Mouse (Mus musculus): Measurements from ENCODE around the gene Gm21818. TPM values are rescaled to one million over a fixed set of nuclear protein-coding genes. Genes with fewer than 3 reads are reported as not detected.
A peak's percentile ranks its signal among the peaks of the same experiment; 100 is the strongest.
"Not testable (repeated sequence)": the region's sequence is repeated elsewhere in the genome, so short reads cannot be mapped to it uniquely, and the experiment has no call there.

Gm21818 gene
- not detected in 2 replicates for total RNA-seq (2021)
- long read RNA-seq = 0 reads

DNA sequence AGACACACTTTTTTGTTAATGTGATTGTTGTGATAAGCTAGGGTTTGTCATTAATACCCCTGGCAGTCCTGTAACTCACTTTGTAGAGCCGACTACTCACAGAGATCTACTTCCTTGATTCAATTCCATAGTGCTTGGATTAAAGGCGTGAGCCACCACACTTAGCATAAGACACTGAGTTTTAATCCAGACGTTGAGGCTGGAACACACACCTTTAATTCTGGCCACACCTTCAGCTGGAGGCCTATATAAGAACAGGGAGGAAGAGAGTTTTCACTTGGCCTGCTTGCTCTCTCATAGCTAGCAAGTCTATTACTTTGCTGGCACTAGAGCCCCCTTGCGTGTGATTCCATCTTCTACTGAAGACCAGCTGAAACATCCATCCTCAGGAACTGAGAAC lies at the start of gene Gm21818:
Gene Gm21818, plus strand, starts transcription at position 301 of the 400 bp plus-strand sequence.
- not testable (repeated sequence) for DNase-seq

DNA sequence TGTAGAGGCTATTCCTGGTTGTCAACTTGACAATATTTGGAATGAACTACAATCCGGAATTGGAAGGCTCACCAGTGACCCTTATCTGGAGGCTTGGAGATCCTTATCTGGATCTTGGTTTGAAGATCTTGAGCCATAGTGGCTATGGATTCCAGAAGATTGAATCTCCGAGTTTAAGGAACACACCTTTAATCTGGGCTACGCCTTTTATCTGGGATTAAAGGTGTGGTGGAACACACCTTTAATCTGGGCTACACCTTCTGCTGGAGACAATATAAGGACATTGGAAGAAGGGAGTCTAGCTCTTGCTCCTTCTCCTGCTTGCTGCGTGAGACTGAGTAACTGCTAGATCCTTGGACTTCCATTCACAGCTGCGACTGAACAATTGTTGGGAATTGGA lies 32.3 kb upstream of the Gm21818 start, which contains the start of gene Gm20767:
Gene Gm20767, plus strand, starts transcription at position 301 of the 400 bp plus-strand sequence.
- not testable (repeated sequence) for DNase-seq

DNA sequence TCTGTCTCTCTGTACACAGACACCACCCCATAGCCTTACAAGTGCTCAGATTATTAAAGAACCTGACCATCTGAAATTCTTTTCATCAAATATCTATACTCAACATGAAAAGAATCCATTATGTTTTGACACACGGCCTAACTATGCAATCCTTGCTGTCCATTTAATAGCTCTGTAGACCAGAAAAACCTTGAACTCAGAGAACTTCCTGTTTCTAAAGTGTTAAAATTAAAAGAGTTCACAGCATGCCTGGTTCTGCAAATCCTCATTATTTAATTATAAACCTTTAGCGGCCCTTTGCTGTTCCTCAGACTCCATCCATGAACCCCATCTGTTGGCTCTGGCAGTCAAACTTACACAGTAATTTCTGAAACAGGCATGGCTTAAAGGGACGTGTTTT lies 29.9 kb upstream of the Gm21818 start:
- DNase-seq = not testable (repeated sequence)

DNA sequence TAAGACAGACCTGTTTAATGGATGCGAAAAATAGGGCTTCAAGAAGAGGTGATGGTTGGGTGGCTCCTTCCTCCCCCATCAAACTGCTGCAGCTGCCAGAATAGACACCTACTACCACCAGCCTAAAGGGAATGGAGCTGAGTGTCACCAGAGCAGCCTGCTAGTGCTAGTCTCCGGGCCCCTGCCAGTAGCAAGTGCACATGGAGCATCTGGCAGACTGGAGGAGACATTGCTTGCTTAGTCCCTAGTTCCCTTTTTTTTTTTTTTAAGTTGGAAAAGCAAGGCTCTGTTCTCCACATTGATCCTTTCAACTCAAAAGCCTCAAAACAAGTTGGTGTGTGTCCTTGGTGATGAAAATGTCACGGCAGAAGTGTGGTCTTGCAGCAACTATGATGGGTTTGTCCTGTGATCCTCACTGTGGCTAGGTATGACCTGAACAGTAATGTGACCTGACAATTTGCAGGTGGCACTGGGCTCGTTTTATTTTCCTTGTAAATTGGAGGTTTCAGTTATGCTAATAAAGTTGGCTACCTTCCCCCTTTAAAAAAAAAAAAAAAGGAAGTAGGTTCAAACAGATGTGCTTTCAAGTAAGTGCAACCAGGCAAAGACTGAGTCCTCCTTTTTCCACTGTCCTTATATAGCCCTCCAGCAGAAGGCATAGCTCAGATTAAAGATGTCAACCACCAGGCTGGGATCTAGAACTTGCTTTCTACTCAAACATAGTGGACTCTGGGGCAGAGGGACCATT lies 22.4 kb upstream of the Gm21818 start:
- DNase-seq = not testable (repeated sequence)

DNA sequence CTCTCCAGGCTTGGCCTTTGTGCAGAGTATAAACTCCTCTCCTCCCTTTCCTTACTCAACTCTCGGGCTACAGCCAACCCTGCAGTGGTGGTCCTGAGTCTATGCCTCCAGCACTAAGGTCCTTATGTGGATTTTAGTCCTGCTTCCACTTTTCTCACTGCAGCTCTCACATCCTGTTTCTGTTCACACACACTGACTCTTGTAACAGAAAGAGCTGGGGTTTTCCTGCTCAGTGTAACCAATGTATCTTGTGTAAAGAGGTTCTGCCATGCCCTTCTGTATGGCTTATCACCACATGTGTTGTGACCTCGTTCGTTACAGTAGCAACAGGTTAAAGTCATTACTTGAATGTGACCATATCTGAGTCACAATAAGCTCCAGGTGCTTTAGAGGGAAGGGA lies 21.6 kb upstream of the Gm21818 start:
- DNase-seq = not testable (repeated sequence)

DNA sequence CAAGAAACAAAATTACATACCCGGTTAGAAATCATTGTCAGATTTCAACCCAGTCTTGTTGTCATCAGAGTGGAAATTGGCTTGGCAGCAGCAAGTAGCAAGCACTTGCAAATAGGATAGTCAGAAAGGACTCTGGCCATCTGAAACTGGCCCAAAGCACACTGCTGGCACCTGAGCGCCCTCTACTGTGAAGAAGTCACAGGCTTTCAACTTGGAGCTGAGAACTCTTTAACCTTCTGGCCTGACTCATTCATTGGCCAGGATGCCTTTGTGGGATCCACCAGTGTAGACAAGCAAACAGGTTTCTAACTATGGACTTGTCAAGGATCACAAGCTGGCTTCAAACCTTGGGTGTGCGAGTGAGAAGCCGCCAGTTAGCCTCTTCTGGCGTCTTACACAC lies 3.9 kb upstream of the Gm21818 start:
- DNase-seq = peak; percentile 2

DNA sequence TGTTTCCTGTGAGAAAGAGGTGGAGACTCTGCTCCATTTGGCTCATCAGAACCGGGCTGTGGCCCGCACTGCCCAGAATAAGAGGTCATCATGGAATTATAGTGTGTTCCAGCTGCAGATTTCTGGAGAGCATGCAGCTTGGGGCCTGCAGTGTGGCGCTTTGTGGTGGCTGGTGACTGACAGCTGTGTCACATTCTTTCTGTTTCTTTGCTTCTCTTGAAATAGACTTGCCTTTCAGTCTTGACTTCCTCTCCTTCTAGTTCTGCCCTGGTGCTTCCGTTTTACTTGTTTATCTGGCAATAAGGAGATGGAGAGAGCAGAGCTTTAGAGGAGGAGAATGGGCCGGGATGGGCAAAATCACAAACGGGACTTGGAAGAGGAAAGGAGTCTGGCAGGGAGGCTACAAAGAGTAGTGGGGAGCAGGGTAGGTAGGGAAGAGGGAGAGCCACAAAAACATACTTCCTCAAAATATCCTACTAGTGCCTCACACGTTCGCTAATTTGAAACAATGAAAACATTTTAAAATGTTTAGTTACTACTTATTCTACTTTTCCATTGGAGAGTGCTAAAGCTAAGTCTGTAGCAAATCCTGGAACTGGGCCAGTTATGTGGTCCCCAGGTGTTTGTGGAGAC lies 24.1 kb downstream of the Gm21818 start:
- DNase-seq = not testable (repeated sequence)

DNA sequence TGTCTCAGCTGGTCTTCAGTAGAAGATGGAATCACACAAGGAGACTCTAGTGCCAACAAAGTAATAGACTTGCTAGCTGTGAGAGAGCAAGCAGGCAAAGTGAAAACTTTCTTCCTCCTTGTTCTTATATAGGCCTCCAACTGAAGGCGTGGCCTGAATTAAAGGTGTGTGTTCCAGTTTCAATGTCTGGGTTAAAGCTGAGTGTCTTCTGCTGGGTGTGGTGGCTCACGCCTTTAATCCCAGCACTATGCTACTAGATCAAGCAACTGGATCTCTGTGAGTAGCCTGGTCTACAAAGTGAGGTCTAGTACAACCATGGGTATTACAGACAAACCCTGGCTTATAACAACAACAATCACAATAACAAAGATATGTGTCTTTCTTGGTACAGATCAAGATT lies 43.6 kb downstream of the Gm21818 start, which contains the start of gene Gm21762:
Gene Gm21762, minus strand, starts transcription at position 101 of the 400 bp plus-strand sequence.
- not testable (repeated sequence) for DNase-seq

DNA sequence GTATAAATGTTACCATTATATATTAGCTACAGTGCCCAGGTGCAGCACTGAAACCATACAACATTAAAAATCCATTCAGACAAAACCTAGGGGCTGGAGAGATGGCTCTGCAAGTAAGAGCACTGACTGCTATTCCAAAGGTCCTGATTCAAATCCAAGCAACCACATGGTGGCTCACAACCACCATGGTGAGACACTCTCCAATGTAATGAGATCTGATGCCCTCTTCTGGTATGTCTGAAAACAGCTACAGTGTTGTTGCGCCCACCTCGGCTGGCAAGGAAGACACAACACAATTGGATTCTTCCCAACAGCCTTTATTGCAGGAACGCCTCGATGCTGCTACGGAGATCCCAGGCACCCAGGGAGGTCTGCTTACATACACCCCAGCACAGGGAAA lies 48.7 kb downstream of the Gm21818 start:
- DNase-seq = not testable (repeated sequence)

DNA sequence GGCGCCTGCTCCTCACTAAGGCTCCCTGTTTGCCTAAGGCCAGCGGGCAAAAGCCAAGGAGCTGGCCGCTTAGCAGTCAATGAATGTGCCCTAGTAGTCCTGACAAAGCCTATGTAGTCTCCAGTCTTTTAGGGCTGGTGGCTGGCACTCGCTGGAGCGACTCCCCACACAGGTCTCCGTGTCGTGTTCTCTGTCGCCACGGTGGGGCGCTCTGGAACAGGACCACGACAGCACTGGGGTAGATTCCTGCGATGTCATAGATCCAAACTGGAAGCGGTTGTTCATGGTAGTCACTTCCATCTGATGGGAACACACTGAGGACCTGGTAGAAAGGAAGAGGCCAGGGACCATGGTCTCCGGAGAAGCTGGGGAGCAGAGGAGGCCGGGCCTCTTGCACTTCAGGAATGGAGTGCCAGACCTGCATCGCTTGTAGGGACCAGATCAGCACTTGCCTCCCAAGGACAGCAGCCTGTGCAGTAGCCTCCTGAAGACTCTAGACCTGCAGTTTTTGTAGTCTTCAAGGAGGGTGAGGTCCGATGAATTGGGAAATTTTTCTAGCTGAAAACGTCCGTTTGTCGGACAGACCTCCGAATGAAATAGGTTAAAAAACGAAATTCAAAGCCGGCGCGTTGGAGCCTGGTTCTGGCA lies 50.9 kb downstream of the Gm21818 start:
- not testable (repeated sequence) for DNase-seq

Other genes starting within 250 kb of the Gm21818 start
- not detected in 2 replicates for gene Gm21761, start 243.2 kb upstream of the Gm21818 start, total RNA-seq (2021)
- not detected in 2 replicates for gene B020031M17Rik, start 221.6 kb upstream of the Gm21818 start, total RNA-seq (2021)
- gene Gm36079, start 145.4 kb upstream of the Gm21818 start, total RNA-seq (2021) = not detected in 2 replicates
- 0.12 TPM in 1 of 2 replicates, not detected in the other for gene Gm21188, start 120.2 kb upstream of the Gm21818 start, total RNA-seq (2021)
- gene Gm20767, start 32.2 kb upstream of the Gm21818 start, total RNA-seq (2021) = not detected in 2 replicates
- gene Gm21762, start 43.5 kb downstream of the Gm21818 start, total RNA-seq (2021) = not detected in 2 replicates
- gene Gm21731, start 66.7 kb downstream of the Gm21818 start, total RNA-seq (2021) = not detected in 2 replicates
- not detected in 2 replicates for gene AF067061, start 90.7 kb downstream of the Gm21818 start, total RNA-seq (2021)
- gene BC147527, start 128.0 kb downstream of the Gm21818 start, total RNA-seq (2021) = not detected in 2 replicates
- gene Tcstv3, start 144.4 kb downstream of the Gm21818 start, total RNA-seq (2021) = not detected in 2 replicates